Mouse (Mus musculus) liver, adult 2 months (tissue): ENCODE measurements around the gene Adap2. TPM values are rescaled to one million over a fixed set of nuclear protein-coding genes. Genes with fewer than 3 reads are reported as not detected.

ENCODE experiments used
- DNase-seq: peaks from one replicate; pipeline ENCODE4 v3.0.0-alpha.2; 2011; ENCODE audit warnings: low read depth, low spot score; ENCODE audit errors: extremely low read depth
- H3K27ac ChIP-seq: fragments of 200-500 bp; replicated peaks from 2 replicates; pipeline ENCODE4 v1.5.1; 2012; ENCODE audit warnings: low read depth, mild to moderate bottlenecking, control low read depth, inconsistent platforms, low read length; ENCODE audit not compliant: insufficient read depth
- H3K27me3 ChIP-seq: fragments of 200-500 bp; 2 replicates; pipeline ENCODE4 v1.6.1; 2012; ENCODE audit warnings: mild to moderate bottlenecking, moderate library complexity, low read length, inconsistent platforms; ENCODE audit not compliant: control insufficient read depth, insufficient read depth
- H3K36me3 ChIP-seq: fragments of 200-500 bp; 2 replicates; pipeline ENCODE4 v1.6.1; 2012; ENCODE audit warnings: low read length, inconsistent platforms; ENCODE audit not compliant: control insufficient read depth, insufficient read depth
- H3K4me1 ChIP-seq: fragments of 200-500 bp; 2 replicates; pipeline ENCODE4 v1.6.1; 2011; ENCODE audit warnings: low read length; ENCODE audit not compliant: control insufficient read depth, insufficient read depth
- H3K4me3 ChIP-seq: fragments of 200-500 bp; 2 replicates; pipeline ENCODE4 v1.5.1; 2011; ENCODE audit warnings: low read depth, mild to moderate bottlenecking, control low read depth, low read length, moderate library complexity; ENCODE audit not compliant: insufficient read depth
- H3K79me2 ChIP-seq: fragments of 200-500 bp; 2 replicates; pipeline ENCODE4 v1.6.1; 2012; ENCODE audit warnings: inconsistent platforms, mild to moderate bottlenecking, low read length, moderate library complexity; ENCODE audit not compliant: control insufficient read depth, insufficient read depth
- H3K9ac ChIP-seq: fragments of 200-500 bp; 2 replicates; pipeline ENCODE4 v1.6.1; 2012; ENCODE audit warnings: low read depth, mild to moderate bottlenecking, control low read depth, inconsistent platforms, low read length
- CTCF ChIP-seq: fragments of 200-500 bp; IDR thresholded peaks from 2 replicates; pipeline ENCODE4 v1.5.1; 2011; ENCODE audit warnings: low read depth, low read length, control low read depth
- POLR2A ChIP-seq: fragments of 200-500 bp; IDR thresholded peaks from 2 replicates; pipeline ENCODE4 v1.6.1; 2011; ENCODE audit warnings: low read length, control low read depth; ENCODE audit not compliant: insufficient read depth; ENCODE audit errors: extremely low read depth
- WGBS: fragments of 180-500 bp; shearing (Covaris S2); methylation state at CpG from one replicate; pipeline ENCODE4 v1.1.7; 2018; 5-methylcytosine and 5-hydroxymethylcytosine counted together
- polyA plus RNA-seq: library from polyadenylated mRNA; depleted of rRNA; stranded (reverse); fragments of >200 nt; gene quantifications from 2 replicates; pipeline ENCODE4 v1.2.3, GENCODE M21; 2012
- total RNA-seq: library from RNA; depleted of rRNA; stranded (reverse); fragments of >200 nt; gene quantifications from 2 replicates; pipeline ENCODE4 v1.2.3, GENCODE M21; 2014

Gene Adap2
- total and polyA plus RNA-seq, 2 experiments = 27.3 to 32.1 TPM

- Histone ChIP-seq H3K79me2 (no peaks in the 10 kb centered on the region), H3K4me1 (peaks cover 43% of the 10 kb centered on the region), H3K4me3 (no peak overlapping the region), H3K27me3 (no peaks in the 10 kb centered on the region), H3K9ac (no peak overlapping the region; the same call in 1 of the 2 replicates), H3K36me3 (peaks cover 38% of the 10 kb centered on the region), H3K27ac (peak overlapping the region; percentile 92)
- no peak for TF ChIP-seq CTCF
- TF ChIP-seq POLR2A = no peak
- peak; percentile 49 for DNase-seq
- 21% methylated on average over 5 of the region's 5 CpGs for WGBS
Measured at GRCm38 (mm10) chr11:80170351-80170750, 16.4 kb downstream of the Adap2 start.

GRCm38 (mm10) chr11:80171884-80172283, 18.0 kb downstream of the Adap2 start:
- Histone ChIP-seq H3K79me2 (no peaks in the 10 kb centered on the region), H3K4me3 (no peak overlapping the region), H3K36me3 (peaks cover 36% of the 10 kb centered on the region), H3K27me3 (no peaks in the 10 kb centered on the region), H3K9ac (peak overlapping the region; percentile 62), H3K4me1 (peaks cover 43% of the 10 kb centered on the region), H3K27ac (peak overlapping the region; percentile 92)
- 8% methylated on average over 4 of the region's 4 CpGs for WGBS
- TF ChIP-seq CTCF (no peak), POLR2A (no peak)
- peak; percentile 100 for DNase-seq

- H3K27me3 ChIP-seq = no peaks in the 10 kb centered on the region
- peak overlapping the region; percentile 82 for H3K27ac ChIP-seq
- peak overlapping the region; percentile 65 for H3K9ac ChIP-seq
- H3K4me1 ChIP-seq = peaks cover 43% of the 10 kb centered on the region
- no peaks in the 10 kb centered on the region for H3K79me2 ChIP-seq
- TF ChIP-seq POLR2A (no peak), CTCF (no peak)
- peaks cover 39% of the 10 kb centered on the region for H3K36me3 ChIP-seq
- H3K4me3 ChIP-seq = no peak overlapping the region
- peak; percentile 89 for DNase-seq
- WGBS = 31% methylated on average over 11 of the region's 11 CpGs
Measured at GRCm38 (mm10) chr11:80173963-80174670, 20.2 kb downstream of the Adap2 start.

- no peak overlapping the region for H3K4me3 ChIP-seq
- WGBS = 76% methylated on average over 11 of the region's 11 CpGs
- H3K27me3 ChIP-seq = no peaks in the 10 kb centered on the region
- no peak for TF ChIP-seq CTCF
- no peak for TF ChIP-seq POLR2A
- H3K36me3 ChIP-seq = peaks cover 34% of the 10 kb centered on the region
- H3K4me1 ChIP-seq = peaks cover 20% of the 10 kb centered on the region
- H3K9ac ChIP-seq = peak overlapping the region; percentile 20
- H3K79me2 ChIP-seq = no peaks in the 10 kb centered on the region
- no peak for DNase-seq
- H3K27ac ChIP-seq = peak overlapping the region; percentile 70
Measured at GRCm38 (mm10) chr11:80176911-80177895, 23.3 kb downstream of the Adap2 start.

GRCm38 (mm10) chr11:80178316-80178715, 24.4 kb downstream of the Adap2 start:
- no peak for DNase-seq
- Histone ChIP-seq H3K27ac (peak overlapping the region; percentile 70), H3K4me3 (no peak overlapping the region), H3K36me3 (peaks cover 34% of the 10 kb centered on the region), H3K9ac (no peak overlapping the region), H3K4me1 (peaks cover 10% of the 10 kb centered on the region), H3K27me3 (no peaks in the 10 kb centered on the region), H3K79me2 (no peaks in the 10 kb centered on the region)
- WGBS = 91% methylated on average over 8 of the region's 8 CpGs
- TF ChIP-seq POLR2A (no peak), CTCF (no peak)
